Mouse (Mus musculus) forebrain, embryonic 12.5 days (tissue): ENCODE results near the gene Slc35a5. TPM values are rescaled to one million over a fixed set of nuclear protein-coding genes. Genes with fewer than 3 reads are reported as not detected.

Experiments used
- polyA plus RNA-seq: library from polyadenylated mRNA; unstranded; fragments of >200 nt; fragmentation: Nextera tagmentation; extraction: Ambion mirVana; gene quantifications from 2 replicates; pipeline ENCODE4 v1.2.1, GENCODE M21; 2016

The Slc35a5 gene
- polyA plus RNA-seq, 1 experiment from 2014 or later = 20.5 TPM

Other genes starting within 250 kb of the Slc35a5 start
- not detected in 2 replicates for gene Cd200r3, start 215.0 kb downstream of the Slc35a5 start, polyA plus RNA-seq
- gene Ccdc80, start 65.3 kb downstream of the Slc35a5 start, polyA plus RNA-seq = 9.8 and 10.9 TPM in 2 replicates
- gene Atg3, start 79 bp upstream of the Slc35a5 start, polyA plus RNA-seq = 38.9 and 43.1 TPM in 2 replicates
- gene Btla, start 65.6 kb upstream of the Slc35a5 start, polyA plus RNA-seq = 0.18 and 0.35 TPM in 2 replicates